Mouse (Mus musculus) activated CD4-positive, CD25-positive, alpha-beta regulatory T cell, adult 4 months (primary cell): ENCODE measurements around the gene Gm3149. TPM values are rescaled to one million over a fixed set of nuclear protein-coding genes. Genes with fewer than 3 reads are reported as not detected.
"Not testable (repeated sequence)": the region's sequence is repeated elsewhere in the genome, so short reads cannot be mapped to it uniquely, and the experiment has no call there.

Experiments used
- ATAC-seq: one replicate; pipeline ENCODE4 v1.8.0; 2017
- polyA plus RNA-seq, 2 experiments: library from polyadenylated mRNA; unstranded; fragments of 100-300 nt; shearing (Covaris generic); gene quantifications; one replicate each; pipeline ENCODE4 v1.2.1; 2017

Gene Gm3149
- not detected for polyA plus RNA-seq

DNA sequence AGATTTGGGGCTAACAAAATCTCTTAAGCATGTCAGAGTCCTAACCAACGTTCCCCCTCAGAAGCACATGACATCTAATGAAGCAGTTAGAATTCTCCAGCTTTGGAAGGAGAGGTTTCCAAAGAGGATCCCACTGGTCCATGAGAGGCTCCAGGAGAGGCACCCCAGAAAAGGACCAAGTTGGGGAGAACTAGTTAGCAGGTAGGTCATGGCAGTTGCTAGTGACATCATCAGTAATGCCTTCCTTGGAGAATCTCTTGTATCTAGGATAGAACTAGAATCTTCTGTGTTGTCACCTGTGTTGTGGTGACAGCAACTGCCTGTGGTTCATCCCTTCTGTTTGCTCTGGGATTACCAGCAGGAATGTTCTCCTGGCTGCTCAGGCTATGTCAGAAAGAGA, at the start of gene Gm3149:
Gm3149 (plus strand) TSS at position 301 of the 400 bp plus-strand sequence.
- not testable (repeated sequence) for ATAC-seq

GRCm38 (mm10) chr14:4269238-4269950, 47.7 kb upstream of the Gm3149 start:
- ATAC-seq: not testable (repeated sequence)

- not testable (repeated sequence) for ATAC-seq
These were observed 37.3 kb upstream of the Gm3149 start for GRCm38 (mm10) chr14:4279828-4280227.

GRCm38 (mm10) chr14:4334476-4335080, 17.5 kb downstream of the Gm3149 start, which contains the start of gene 2610042L04Rik:
Gene 2610042L04Rik, plus strand, starts transcription at chr14:4334763.
- ATAC-seq: not testable (repeated sequence)

GRCm38 (mm10) chr14:4335506-4335905, 18.4 kb downstream of the Gm3149 start:
- not testable (repeated sequence) for ATAC-seq

- not testable (repeated sequence) for ATAC-seq
These were observed 51.9 kb downstream of the Gm3149 start for GRCm38 (mm10) chr14:4368991-4369390.

DNA sequence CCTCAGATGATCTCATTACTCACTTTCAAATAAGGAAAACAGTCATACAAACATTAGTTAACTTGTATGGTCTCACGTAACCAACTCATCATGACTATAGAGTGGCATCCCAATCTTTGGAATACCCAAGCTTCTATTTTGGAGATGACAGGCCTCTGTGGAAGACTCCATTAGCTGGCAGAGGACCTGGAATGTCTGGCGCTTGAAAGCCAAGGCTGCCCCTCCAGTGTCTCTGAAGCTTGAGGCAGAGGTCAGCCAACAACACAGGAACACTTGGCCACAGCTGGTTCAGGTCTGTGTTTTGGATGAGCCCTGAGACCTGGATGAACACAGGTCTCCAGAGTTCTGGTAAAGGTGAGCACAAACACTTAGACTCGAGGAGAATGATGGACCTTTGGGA, 52.6 kb downstream of the Gm3149 start:
- not testable (repeated sequence) for ATAC-seq

Other genes with a start within 250 kb of the Gm3149 start
- gene Gm3115, start 233.2 kb upstream of the Gm3149 start, polyA plus RNA-seq: under 1 TPM; 0.29 to 0.41 TPM
- gene Gm8108, start 206.8 kb upstream of the Gm3149 start, polyA plus RNA-seq: 1 to 10 TPM in 1 of 2 experiments, under 1 TPM in 1; 0.79 to 2.1 TPM
- not detected for gene Gm3127, start 152.3 kb upstream of the Gm3149 start, polyA plus RNA-seq
- gene Gm2974, start 134.7 kb upstream of the Gm3149 start, polyA plus RNA-seq: 1 to 10 TPM in 1 of 2 experiments, under 1 TPM in 1; 0.69 to 1.7 TPM
- not detected for gene Gm3138, start 67.7 kb upstream of the Gm3149 start, polyA plus RNA-seq
- 1 to 10 TPM; 3.1 to 7.4 TPM for gene 2610042L04Rik, start 17.5 kb downstream of the Gm3149 start, polyA plus RNA-seq
- gene Gm3159, start 80.2 kb downstream of the Gm3149 start, polyA plus RNA-seq: not detected
- 1 to 10 TPM; 1.6 to 2.4 TPM for gene Gm3164, start 98.2 kb downstream of the Gm3149 start, polyA plus RNA-seq
- gene Gm3173, start 113.7 kb downstream of the Gm3149 start, polyA plus RNA-seq: 1 to 10 TPM in 1 of 2 experiments, not detected in 1; 2.6 TPM
- not detected for gene Gm3182, start 164.5 kb downstream of the Gm3149 start, polyA plus RNA-seq
- gene Gm3047, start 238.1 kb downstream of the Gm3149 start, polyA plus RNA-seq: not detected